Mouse (Mus musculus): ENCODE data around the gene 1700029H14Rik.

The 1700029H14Rik gene

DNA sequence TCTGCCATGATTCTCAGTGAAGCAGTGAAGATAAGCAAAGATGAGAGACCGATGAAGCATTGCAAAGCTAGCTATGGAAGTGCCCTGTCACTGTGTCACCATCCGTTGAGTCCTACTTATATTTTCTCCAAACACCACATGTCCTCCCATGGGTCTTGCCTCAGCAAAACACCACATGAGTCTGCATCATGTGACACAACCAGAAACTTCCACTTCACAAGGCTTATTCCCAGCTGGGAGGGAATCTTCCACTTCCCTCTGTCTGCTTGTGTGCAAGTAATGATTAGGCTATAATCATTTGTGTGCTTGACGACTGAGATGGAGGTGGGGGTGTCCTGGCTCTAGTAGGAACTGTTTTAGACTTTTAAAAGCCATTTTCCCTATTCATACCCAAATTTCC, 61.0 kb downstream of the 1700029H14Rik start:
- DNase-seq, result no peak
